Mouse (Mus musculus) brain, embryonic 14.5 days (tissue): ENCODE data around the gene Kmt2b.

Source experiments
- CTCF ChIP-seq: fragments of 200-500 bp; IDR thresholded peaks from 2 replicates; pipeline ENCODE4 v1.5.1; 2012; ENCODE audit warnings: inconsistent platforms, mild to moderate bottlenecking, moderate library complexity, borderline replicate concordance; ENCODE audit not compliant: insufficient read depth, insufficient read length; ENCODE audit errors: extremely low read depth
- POLR2A ChIP-seq: fragments of 200-500 bp; IDR thresholded peaks from 2 replicates; pipeline ENCODE4 v1.6.1; 2012; ENCODE audit warnings: mild to moderate bottlenecking, inconsistent platforms, borderline replicate concordance; ENCODE audit not compliant: poor library complexity, insufficient read depth, insufficient read length, severe bottlenecking; ENCODE audit errors: extremely low read depth

DNA sequence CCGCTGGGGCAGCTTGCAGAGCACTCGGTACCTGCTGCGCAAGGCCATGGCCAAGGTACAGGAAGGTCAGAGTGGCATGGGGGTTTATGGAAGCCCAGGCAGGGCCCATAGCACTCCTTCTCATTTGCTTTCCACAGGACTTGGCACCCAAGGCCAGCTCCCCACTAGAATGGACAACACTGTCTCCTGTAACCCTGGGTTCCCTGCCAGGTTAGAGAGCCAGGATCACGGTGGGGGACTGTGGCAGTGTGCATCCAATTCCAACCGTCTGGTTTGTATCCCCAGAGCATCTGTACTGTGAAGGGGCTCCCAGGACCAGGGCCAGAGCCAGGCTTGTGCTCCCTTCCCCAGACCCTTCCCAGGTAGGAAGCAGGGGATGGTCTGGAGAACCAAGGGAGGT is 67.7 kb downstream of the Kmt2b start:
- TF ChIP-seq CTCF, result no peak
- TF ChIP-seq POLR2A, result no peak
